Mouse (Mus musculus) midbrain, embryonic 11.5 days (tissue): ENCODE measurements around the gene Ndc80. TPM values are rescaled to one million over a fixed set of nuclear protein-coding genes. Genes with fewer than 3 reads are reported as not detected.

Source experiments
- ATAC-seq: fragments of 200-750 bp; cut with Nextera tagmentation; 2 replicates; pipeline ENCODE4 v1.8.0; 2017; ENCODE audit warnings: moderate TSS enrichment, moderate library complexity; ENCODE audit not compliant: low FRiP score
- DNase-seq: peaks from one replicate; pipeline ENCODE4 v3.0.0; 2015; ENCODE audit warnings: low spot score; ENCODE audit errors: missing footprints
- H3K27ac ChIP-seq: fragments of 300-500 bp; sonication (generic); 2 replicates; pipeline ENCODE4 v1.5.1; 2014; ENCODE audit warnings: low read depth, low read length
- H3K27me3 ChIP-seq: fragments of 300-500 bp; sonication (generic); 2 replicates; pipeline ENCODE4 v1.6.1; 2014; ENCODE audit warnings: mild to moderate bottlenecking, low read length, moderate library complexity, mixed read lengths; ENCODE audit not compliant: control insufficient read depth, insufficient read depth
- H3K36me3 ChIP-seq: fragments of 300-500 bp; sonication (generic); 2 replicates; pipeline ENCODE4 v1.6.1; 2014; ENCODE audit warnings: mild to moderate bottlenecking, low read length, moderate library complexity, mixed read lengths; ENCODE audit not compliant: control insufficient read depth, insufficient read depth
- H3K4me1 ChIP-seq: fragments of 300-500 bp; sonication (generic); 2 replicates; pipeline ENCODE4 v1.6.1; 2014; ENCODE audit warnings: low read length; ENCODE audit not compliant: control insufficient read depth, insufficient read depth
- H3K4me2 ChIP-seq: fragments of 300-500 bp; sonication (generic); 2 replicates; pipeline ENCODE4 v1.6.1; 2014; ENCODE audit warnings: mild to moderate bottlenecking, moderate library complexity
- H3K4me3 ChIP-seq: fragments of 300-500 bp; sonication (generic); 2 replicates; pipeline ENCODE4 v1.5.1; 2014; ENCODE audit warnings: low read depth, low read length
- H3K9ac ChIP-seq: fragments of 300-500 bp; sonication (generic); 2 replicates; pipeline ENCODE4 v1.6.1; 2014; ENCODE audit warnings: low read length
- H3K9me3 ChIP-seq: fragments of 300-500 bp; sonication (generic); 2 replicates; pipeline ENCODE4 v1.6.1; 2016; ENCODE audit warnings: low read length; ENCODE audit not compliant: control insufficient read depth
- WGBS: fragments of 180-500 bp; shearing (Covaris S2); extraction: QIAGEN DNeasy Blood & Tissue Kit; methylation state at CpG from one replicate; pipeline ENCODE4 v1.1.7; 2014; 5-methylcytosine and 5-hydroxymethylcytosine counted together
- polyA plus RNA-seq: library from polyadenylated mRNA; unstranded; fragments of >200 nt; fragmentation: Nextera tagmentation; extraction: Ambion mirVana; gene quantifications from 2 replicates; pipeline ENCODE4 v1.2.1, GENCODE M21; 2014

The Ndc80 gene
- polyA plus RNA-seq, 1 experiment from 2014 or later = 65.6 TPM

GRCm38 (mm10) chr17:71484711-71485110 lies 41.9 kb downstream of the Ndc80 start:
- ATAC-seq (no peak), DNase-seq (no peak)
- H3K9ac ChIP-seq = no peak overlapping the region
- H3K4me2 ChIP-seq = no peak overlapping the region
- no peak overlapping the region for H3K4me3 ChIP-seq
- WGBS = 90% methylated on average over 5 of the region's 5 CpGs
- H3K27ac ChIP-seq = no peak overlapping the region
- H3K36me3 ChIP-seq = no peaks in the 10 kb centered on the region
- H3K9me3 ChIP-seq = no peaks in the 10 kb centered on the region
- no peaks in the 10 kb centered on the region for H3K4me1 ChIP-seq
- no peaks in the 10 kb centered on the region for H3K27me3 ChIP-seq

DNA sequence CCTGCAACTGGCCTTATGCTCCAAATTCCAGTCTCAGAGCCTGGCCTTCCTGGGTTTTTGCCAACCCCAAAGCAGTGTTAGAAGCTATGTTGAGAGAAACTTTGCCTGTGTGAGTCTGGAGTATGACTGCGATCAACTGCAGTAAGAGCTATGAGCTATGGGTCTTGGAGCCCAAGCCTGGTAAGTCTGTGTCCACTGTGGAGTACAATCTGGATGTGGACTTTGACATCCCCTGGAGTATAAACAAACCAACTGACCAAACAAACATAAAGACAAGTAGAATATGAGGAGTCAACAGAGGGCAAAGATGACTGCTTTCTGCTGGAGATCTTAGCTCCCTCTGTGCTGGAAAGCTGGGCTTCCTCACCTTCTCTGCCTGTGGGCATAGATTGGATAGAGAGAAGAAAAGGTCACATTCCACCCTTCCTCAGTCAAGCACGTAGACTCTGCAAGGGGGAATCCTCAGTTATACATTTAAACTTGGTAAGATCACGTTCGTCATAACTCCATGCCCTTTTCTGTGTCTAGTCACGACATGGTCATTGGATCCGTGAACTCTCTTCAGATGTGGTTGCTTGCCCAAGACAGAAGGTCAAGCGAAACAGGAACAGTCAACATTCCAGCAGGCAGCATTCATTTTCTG lies 43.1 kb downstream of the Ndc80 start:
- Histone ChIP-seq H3K4me3 (no peak overlapping the region), H3K4me2 (no peak overlapping the region), H3K4me1 (no peaks in the 10 kb centered on the region), H3K9me3 (no peaks in the 10 kb centered on the region), H3K9ac (no peak overlapping the region), H3K27ac (no peak overlapping the region), H3K27me3 (no peaks in the 10 kb centered on the region), H3K36me3 (no peaks in the 10 kb centered on the region)
- WGBS = 86% methylated on average over 7 of the region's 7 CpGs
- ATAC-seq = no peak
- DNase-seq = no peak

GRCm38 (mm10) chr17:71479381-71479901 lies 47.2 kb downstream of the Ndc80 start:
- Histone ChIP-seq H3K27ac (no peak overlapping the region), H3K4me1 (peaks cover 2% of the 10 kb centered on the region; the same call in 1 of the 2 replicates), H3K4me2 (no peak overlapping the region), H3K27me3 (no peaks in the 10 kb centered on the region), H3K36me3 (no peaks in the 10 kb centered on the region), H3K9me3 (no peaks in the 10 kb centered on the region), H3K9ac (no peak overlapping the region), H3K4me3 (no peak overlapping the region)
- WGBS = 81% methylated on average over 5 of the region's 5 CpGs
- ATAC-seq (no peak), DNase-seq (no peak)

DNA sequence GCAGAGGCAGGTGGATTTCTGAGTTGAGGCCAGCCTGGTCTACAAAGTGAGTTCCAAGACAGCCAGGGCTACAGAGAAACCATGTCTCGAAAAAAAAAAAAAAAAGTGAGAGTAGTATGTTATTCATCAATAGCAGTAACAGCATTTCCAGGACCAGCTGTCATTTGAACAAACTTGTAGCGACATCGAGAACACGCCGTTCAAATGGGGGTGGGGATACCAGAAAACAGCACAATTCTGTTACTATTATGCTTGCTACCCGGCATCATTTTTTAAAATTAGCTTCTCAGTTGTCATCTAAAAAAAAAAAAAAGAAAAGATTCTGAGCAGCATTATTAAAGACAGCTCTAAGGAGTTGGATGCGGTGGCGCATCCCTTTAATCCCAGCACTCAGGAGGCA lies 49.2 kb downstream of the Ndc80 start:
- H3K4me2 ChIP-seq = no peak overlapping the region
- ATAC-seq = no peak
- no peak overlapping the region for H3K27ac ChIP-seq
- no peaks in the 10 kb centered on the region for H3K36me3 ChIP-seq
- no peak overlapping the region for H3K4me3 ChIP-seq
- H3K4me1 ChIP-seq = peaks cover 7% of the 10 kb centered on the region
- 93% methylated on average over 8 of the region's 8 CpGs for WGBS
- no peaks in the 10 kb centered on the region for H3K9me3 ChIP-seq
- DNase-seq = no peak
- no peak overlapping the region for H3K9ac ChIP-seq
- no peaks in the 10 kb centered on the region for H3K27me3 ChIP-seq

DNA sequence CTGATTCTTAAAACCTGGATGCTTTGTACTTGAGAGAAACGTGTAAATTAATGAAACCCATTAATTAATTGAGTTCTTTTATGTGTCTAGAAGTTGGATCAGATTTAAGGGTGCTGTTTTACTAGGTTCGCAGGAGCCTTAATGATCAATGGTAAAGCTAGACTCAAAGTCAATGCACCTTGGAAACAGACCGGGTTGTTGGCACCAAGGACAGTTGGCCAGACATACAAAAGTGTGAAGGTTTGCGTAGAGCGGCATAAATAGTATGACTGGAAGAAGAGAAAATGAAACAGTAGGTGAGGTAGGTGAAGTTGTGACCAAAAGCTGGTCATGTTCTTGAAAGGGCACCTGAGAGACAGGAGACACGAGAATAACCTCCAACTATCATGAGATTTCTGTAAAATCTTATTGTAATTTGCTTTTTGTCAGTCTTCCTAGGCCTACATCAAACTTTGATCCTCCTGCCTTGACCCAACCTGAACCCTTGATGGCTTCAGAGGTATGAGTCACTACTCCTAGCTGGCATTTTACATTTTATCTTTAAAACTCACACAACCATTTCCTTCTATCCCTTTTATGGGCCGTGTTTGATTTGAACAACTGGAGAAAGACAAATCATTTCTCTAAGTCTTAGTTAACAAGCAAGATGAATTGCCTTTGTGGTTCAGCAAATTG lies 50.2 kb downstream of the Ndc80 start:
- no peaks in the 10 kb centered on the region for H3K27me3 ChIP-seq
- peak overlapping the region; percentile 87; the same call in 1 of the 2 replicates for H3K4me3 ChIP-seq
- ATAC-seq = no peak
- peak; percentile 87 for DNase-seq
- 84% methylated on average over 7 of the region's 7 CpGs for WGBS
- no peaks in the 10 kb centered on the region for H3K36me3 ChIP-seq
- peaks cover 7% of the 10 kb centered on the region for H3K4me1 ChIP-seq
- H3K27ac ChIP-seq = no peak overlapping the region
- H3K9ac ChIP-seq = peak overlapping the region; percentile 97; the same call in 1 of the 2 replicates
- no peaks in the 10 kb centered on the region for H3K9me3 ChIP-seq
- peak overlapping the region; percentile 64 for H3K4me2 ChIP-seq

- peak overlapping the region; percentile 64 for H3K4me2 ChIP-seq
- H3K9me3 ChIP-seq = no peaks in the 10 kb centered on the region
- no peaks in the 10 kb centered on the region for H3K36me3 ChIP-seq
- WGBS = under 1% methylated on average over 31 of the region's 31 CpGs
- peak overlapping the region; percentile 98 for H3K27ac ChIP-seq
- peak; percentile 97 for DNase-seq
- H3K4me1 ChIP-seq = peaks cover 7% of the 10 kb centered on the region
- H3K27me3 ChIP-seq = no peaks in the 10 kb centered on the region
- ATAC-seq = peak; percentile 82; the same call in 1 of the 2 replicates
- peak overlapping the region; percentile 97 for H3K9ac ChIP-seq
- peak overlapping the region; percentile 87 for H3K4me3 ChIP-seq
These were observed 51.0 kb downstream of the Ndc80 start for GRCm38 (mm10) chr17:71475705-71476089.

GRCm38 (mm10) chr17:71474762-71475704 lies 51.6 kb downstream of the Ndc80 start, which contains the start of gene Smchd1:
Smchd1 (minus strand) TSS chr17:71475343.
- Histone ChIP-seq H3K4me3 (peak within 1 kb of the TSS; percentile 87), H3K9me3 (no peaks in the 10 kb centered on the region), H3K4me1 (peaks cover 7% of the 10 kb centered on the region), H3K4me2 (peak within 1 kb of the TSS; percentile 64), H3K36me3 (no peaks in the 10 kb centered on the region), H3K9ac (peak within 1 kb of the TSS; percentile 97), H3K27me3 (no peaks in the 10 kb centered on the region), H3K27ac (peak within 1 kb of the TSS; percentile 98)
- peak; percentile 99 for DNase-seq
- peak; percentile 96 for ATAC-seq
- WGBS = under 1% methylated on average over 97 of the region's 109 CpGs

DNA sequence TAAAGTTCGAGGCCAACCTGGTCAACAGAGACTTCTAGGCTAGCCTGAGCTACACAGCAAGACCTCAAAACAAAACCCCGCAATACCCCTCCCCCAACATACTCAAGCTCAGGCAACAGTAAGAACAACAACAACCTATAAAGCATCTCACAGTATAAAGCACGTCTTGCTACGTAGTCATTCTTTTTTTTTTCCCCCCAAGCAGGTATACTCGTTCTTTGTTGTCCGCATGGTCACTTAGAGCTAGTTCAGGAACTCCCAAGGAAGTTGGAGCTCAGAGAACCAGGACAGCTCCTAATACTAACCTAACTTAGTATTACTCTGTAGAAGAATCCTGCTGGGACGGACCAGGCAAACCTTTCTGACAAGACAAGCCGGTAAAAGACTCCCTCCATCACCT lies 52.5 kb downstream of the Ndc80 start:
- peak overlapping the region; percentile 87 for H3K4me3 ChIP-seq
- no peaks in the 10 kb centered on the region for H3K27me3 ChIP-seq
- no peak overlapping the region for H3K27ac ChIP-seq
- peak overlapping the region; percentile 64 for H3K4me2 ChIP-seq
- H3K4me1 ChIP-seq = peaks cover 7% of the 10 kb centered on the region
- WGBS = 17% methylated on average over 8 of the region's 8 CpGs
- peak overlapping the region; percentile 97 for H3K9ac ChIP-seq
- no peaks in the 10 kb centered on the region for H3K36me3 ChIP-seq
- DNase-seq (no peak), ATAC-seq (no peak)
- H3K9me3 ChIP-seq = no peaks in the 10 kb centered on the region
